16 mouse cellular contexts compared by ENCODE assay signal in genomic region chr12:102697381-102697780, GRCm38 (mm10). TPM values are rescaled to one million over a fixed set of nuclear protein-coding genes. Genes with fewer than 3 reads are reported as not detected.
DNase-seq lines count a peak whose midpoint lies in the region; ATAC-seq and TF ChIP-seq lines count a peak whose summit lies in the region.
"Had no signal": no experiment of that assay in that cellular context is flagged by ENCODE, and none has a peak within 500 bp of the region (broad histone marks: within the 10 kb centered on the region; RNA-seq: fewer than 3 reads in every experiment).

No protein-coding gene starts in this region.

- peaks cover 15% of the 10 kb centered on the region for H3K36me3 ChIP-seq in forebrain, embryonic 10.5 days (replicated peaks)
- no peaks in the 10 kb centered on the region for H3K36me3 ChIP-seq in forebrain, postnatal 0 days (ENCODE audit: insufficient read depth)
- H3K36me3 ChIP-seq in midbrain, embryonic 11.5 days (ENCODE audit: control insufficient read depth, insufficient read depth, low read length) = no peaks in the 10 kb centered on the region
- no peaks in the 10 kb centered on the region for H3K36me3 ChIP-seq in midbrain, embryonic 15.5 days (replicated peaks)
- H3K36me3 ChIP-seq in embryonic facial prominence, embryonic 10.5 days (replicated peaks) = 0 out of 2 replicates have a peak, but pooled peaks cover 4% of the 10 kb centered on the region
- H3K36me3 ChIP-seq in intestine, postnatal 0 days (ENCODE audit: control insufficient read depth, insufficient read depth) = no peaks in the 10 kb centered on the region; the same call in 1 of the 2 replicates
- H3K36me3 ChIP-seq: heart, embryonic 12.5 days; neural tube, embryonic 12.5 days had no signal

- no peaks in the 10 kb centered on the region for H3K27me3 ChIP-seq in forebrain, embryonic 10.5 days (ENCODE audit: poor library complexity, severe bottlenecking)
- H3K27me3 ChIP-seq in forebrain, postnatal 0 days (ENCODE audit: insufficient read depth, low read length) = no peaks in the 10 kb centered on the region
- H3K27me3 ChIP-seq in midbrain, embryonic 11.5 days (ENCODE audit: control insufficient read depth, insufficient read depth, low read length) = no peaks in the 10 kb centered on the region
- no peaks in the 10 kb centered on the region for H3K27me3 ChIP-seq in midbrain, embryonic 15.5 days (replicated peaks)
- H3K27me3 ChIP-seq in embryonic facial prominence, embryonic 10.5 days (replicated peaks; ENCODE audit: low read depth, poor library complexity, severe bottlenecking) = no peaks in the 10 kb centered on the region
- H3K27me3 ChIP-seq in intestine, postnatal 0 days (replicated peaks; ENCODE audit: control insufficient read depth, insufficient read depth, low read length) = no peaks in the 10 kb centered on the region
- H3K27me3 ChIP-seq: heart, embryonic 12.5 days; neural tube, embryonic 12.5 days had no signal

- 78% methylated on average over 7 of the region's 7 CpGs for WGBS in forebrain, embryonic 10.5 days
- 87% methylated on average over 7 of the region's 7 CpGs for WGBS in forebrain, postnatal 0 days
- WGBS in midbrain, embryonic 11.5 days = 77% methylated on average over 7 of the region's 7 CpGs
- WGBS in midbrain, embryonic 15.5 days = 80% methylated on average over 7 of the region's 7 CpGs
- 71% methylated on average over 7 of the region's 7 CpGs for WGBS in embryonic facial prominence, embryonic 10.5 days
- 72% methylated on average over 7 of the region's 7 CpGs for WGBS in intestine, postnatal 0 days

- H3K4me2 ChIP-seq in forebrain, postnatal 0 days (ENCODE audit: low read depth) = no peak overlapping the region
- no peak overlapping the region for H3K4me2 ChIP-seq in midbrain, embryonic 11.5 days
- no peak overlapping the region for H3K4me2 ChIP-seq in midbrain, embryonic 15.5 days
- H3K4me2 ChIP-seq in intestine, postnatal 0 days (replicated peaks; ENCODE audit: low read depth) = peak overlapping the region; percentile 30; the same call in 1 of the 2 replicates
- H3K4me2 ChIP-seq: heart, embryonic 12.5 days had no signal

- no peak for TF ChIP-seq CTCF in forebrain, postnatal 0 days (IDR thresholded peaks at IDR 0.05; ENCODE audit: low read depth)
- no peak for TF ChIP-seq CTCF in intestine, postnatal 0 days (IDR thresholded peaks at IDR 0.05; ENCODE audit: low read depth)

- no peaks in the 10 kb centered on the region for H3K9me3 ChIP-seq in forebrain, embryonic 10.5 days
- H3K9me3 ChIP-seq in forebrain, postnatal 0 days (ENCODE audit: low read length) = no peaks in the 10 kb centered on the region
- no peaks in the 10 kb centered on the region for H3K9me3 ChIP-seq in midbrain, embryonic 11.5 days (ENCODE audit: control insufficient read depth, low read length)
- no peaks in the 10 kb centered on the region for H3K9me3 ChIP-seq in midbrain, embryonic 15.5 days
- H3K9me3 ChIP-seq in embryonic facial prominence, embryonic 10.5 days = no peaks in the 10 kb centered on the region
- no peaks in the 10 kb centered on the region for H3K9me3 ChIP-seq in intestine, postnatal 0 days (ENCODE audit: control insufficient read depth)
- H3K9me3 ChIP-seq: heart, embryonic 12.5 days; neural tube, embryonic 12.5 days had no signal

- no peak for DNase-seq in forebrain, embryonic 10.5 days (ENCODE audit: extremely low spot score, low spot score)
- DNase-seq in forebrain, postnatal 0 days = no peak
- no peak for DNase-seq in midbrain, embryonic 11.5 days (ENCODE audit: low spot score, missing footprints)
- no peak for DNase-seq in embryonic facial prominence, embryonic 10.5 days (ENCODE audit: low spot score)
- no peak for DNase-seq in gastrocnemius, postnatal 4 days (ENCODE audit: low spot score in 2 of 2)
- DNase-seq: adrenal gland, adult 8-10 months; embryo, embryonic 11 days; gastrocnemius, postnatal 25 days; kidney, adult 9 months; spleen, adult 18-20 months had no signal

- H3K9ac ChIP-seq in forebrain, postnatal 0 days = no peak overlapping the region
- H3K9ac ChIP-seq in midbrain, embryonic 11.5 days (ENCODE audit: low read length) = peak overlapping the region; percentile 6; the same call in 1 of the 2 replicates
- H3K9ac ChIP-seq in midbrain, embryonic 15.5 days = no peak overlapping the region
- peak overlapping the region; percentile 26; the same call in 1 of the 2 replicates for H3K9ac ChIP-seq in intestine, postnatal 0 days (ENCODE audit: low read depth, low read length)
- H3K9ac ChIP-seq: heart, embryonic 12.5 days; liver, embryonic 14.5 days had no signal

- no peak for ATAC-seq in forebrain, postnatal 0 days
- no peak for ATAC-seq in midbrain, embryonic 11.5 days (ENCODE audit: low FRiP score)
- ATAC-seq in midbrain, embryonic 15.5 days (replicated peaks) = no peak
- ATAC-seq in intestine, postnatal 0 days = no peak; the same call in 1 of the 2 replicates
- no peak for ATAC-seq in activated CD4-positive, CD25-positive, alpha-beta regulatory T cell, adult 4 months

- H3K4me3 ChIP-seq in forebrain, embryonic 10.5 days = no peak overlapping the region
- no peak overlapping the region for H3K4me3 ChIP-seq in forebrain, postnatal 0 days (ENCODE audit: low read depth, low read length)
- no peak overlapping the region for H3K4me3 ChIP-seq in midbrain, embryonic 11.5 days (ENCODE audit: low read depth, low read length)
- no peak overlapping the region for H3K4me3 ChIP-seq in midbrain, embryonic 15.5 days
- H3K4me3 ChIP-seq in embryonic facial prominence, embryonic 10.5 days = no peak overlapping the region
- no peak overlapping the region for H3K4me3 ChIP-seq in intestine, postnatal 0 days (ENCODE audit: low read depth, low read length)
- H3K4me3 ChIP-seq: heart, embryonic 12.5 days; neural tube, embryonic 12.5 days had no signal

- H3K27ac ChIP-seq in forebrain, embryonic 10.5 days = peak overlapping the region; percentile 87
- H3K27ac ChIP-seq in forebrain, postnatal 0 days (ENCODE audit: low read depth, low read length) = no peak overlapping the region
- H3K27ac ChIP-seq in midbrain, embryonic 11.5 days (ENCODE audit: low read depth, low read length) = no peak overlapping the region
- H3K27ac ChIP-seq in midbrain, embryonic 15.5 days = no peak overlapping the region
- peak overlapping the region; percentile 85 for H3K27ac ChIP-seq in embryonic facial prominence, embryonic 10.5 days (replicated peaks)
- peak overlapping the region; percentile 76; the same call in 1 of the 2 replicates for H3K27ac ChIP-seq in intestine, postnatal 0 days (ENCODE audit: low read depth, low read length)
- H3K27ac ChIP-seq: liver, embryonic 14.5 days had no signal

- H3K4me1 ChIP-seq in forebrain, embryonic 10.5 days = peaks cover 78% of the 10 kb centered on the region
- peaks cover 35% of the 10 kb centered on the region for H3K4me1 ChIP-seq in forebrain, postnatal 0 days (ENCODE audit: insufficient read depth)
- peaks cover 31% of the 10 kb centered on the region for H3K4me1 ChIP-seq in midbrain, embryonic 11.5 days (ENCODE audit: control insufficient read depth, insufficient read depth, low read length)
- H3K4me1 ChIP-seq in midbrain, embryonic 15.5 days = peaks cover 31% of the 10 kb centered on the region
- peaks cover 75% of the 10 kb centered on the region for H3K4me1 ChIP-seq in embryonic facial prominence, embryonic 10.5 days
- peaks cover 40% of the 10 kb centered on the region for H3K4me1 ChIP-seq in intestine, postnatal 0 days (replicated peaks; ENCODE audit: control insufficient read depth, insufficient read depth, low read length)

RNA-seq across cellular contexts. Expression of gene Itpk1, which starts 7.3 kb away (rescaled TPM):
- 16.5 and 18.5 TPM in 2 replicates for polyA plus RNA-seq in forebrain, embryonic 10.5 days (2016; fragmentation: Nextera tagmentation; extraction: Ambion mirVana)
- 47.5 and 66.5 TPM in 2 replicates for total RNA-seq in forebrain, postnatal 0 days (2014; rRNA removed)
- polyA plus RNA-seq in forebrain, postnatal 0 days (2015; fragmentation: Nextera tagmentation; extraction: Ambion mirVana) = 47.6 and 50.8 TPM in 2 replicates
- polyA plus RNA-seq in midbrain, embryonic 11.5 days (2014; fragmentation: Nextera tagmentation; extraction: Ambion mirVana) = 11.6 and 14.2 TPM in 2 replicates
- 34.1 and 34.6 TPM in 2 replicates for polyA plus RNA-seq in midbrain, embryonic 15.5 days (2015; fragmentation: Nextera tagmentation; extraction: Ambion mirVana)
- 13.7 and 17.7 TPM in 2 replicates for polyA plus RNA-seq in embryonic facial prominence, embryonic 10.5 days (2016; fragmentation: Nextera tagmentation; extraction: Ambion mirVana)
- polyA plus RNA-seq in intestine, postnatal 0 days (2015; fragmentation: Nextera tagmentation; extraction: Ambion mirVana) = 56.3 and 57.4 TPM in 2 replicates
- 10 to 100 TPM; 16.2 to 18.4 TPM for polyA plus RNA-seq in activated CD4-positive, CD25-positive, alpha-beta regulatory T cell, adult 4 months (2017; shearing (Covaris generic))
- total RNA-seq in gastrocnemius, postnatal 4 days (2021) = 10 to 100 TPM; 10.0 to 10.1 TPM

RNA-seq across cellular contexts. Expression of gene Moap1, which starts 46.1 kb away (rescaled TPM):
- polyA plus RNA-seq in forebrain, embryonic 10.5 days (2016; fragmentation: Nextera tagmentation; extraction: Ambion mirVana) = 33.8 and 36.5 TPM in 2 replicates
- 35.0 and 47.2 TPM in 2 replicates for total RNA-seq in forebrain, postnatal 0 days (2014; rRNA removed)
- polyA plus RNA-seq in forebrain, postnatal 0 days (2015; fragmentation: Nextera tagmentation; extraction: Ambion mirVana) = 53.4 and 61.4 TPM in 2 replicates
- 40.8 and 41.4 TPM in 2 replicates for polyA plus RNA-seq in midbrain, embryonic 11.5 days (2014; fragmentation: Nextera tagmentation; extraction: Ambion mirVana)
- 73.2 and 73.3 TPM in 2 replicates for polyA plus RNA-seq in midbrain, embryonic 15.5 days (2015; fragmentation: Nextera tagmentation; extraction: Ambion mirVana)
- polyA plus RNA-seq in embryonic facial prominence, embryonic 10.5 days (2016; fragmentation: Nextera tagmentation; extraction: Ambion mirVana) = 35.4 and 36.9 TPM in 2 replicates
- 10.8 and 12.2 TPM in 2 replicates for polyA plus RNA-seq in intestine, postnatal 0 days (2015; fragmentation: Nextera tagmentation; extraction: Ambion mirVana)
- 1 to 10 TPM; 6.5 to 8.3 TPM for polyA plus RNA-seq in activated CD4-positive, CD25-positive, alpha-beta regulatory T cell, adult 4 months (2017; shearing (Covaris generic))
- total RNA-seq in gastrocnemius, postnatal 4 days (2021) = 1 to 10 TPM; 7.6 to 7.8 TPM

RNA-seq across cellular contexts. Expression of gene Tmem251, which starts 46.2 kb away (rescaled TPM):
- 12.0 and 14.2 TPM in 2 replicates for polyA plus RNA-seq in forebrain, embryonic 10.5 days (2016; fragmentation: Nextera tagmentation; extraction: Ambion mirVana)
- total RNA-seq in forebrain, postnatal 0 days (2014; rRNA removed) = 5.7 and 6.0 TPM in 2 replicates
- 12.9 and 13.1 TPM in 2 replicates for polyA plus RNA-seq in forebrain, postnatal 0 days (2015; fragmentation: Nextera tagmentation; extraction: Ambion mirVana)
- 12.2 and 12.3 TPM in 2 replicates for polyA plus RNA-seq in midbrain, embryonic 11.5 days (2014; fragmentation: Nextera tagmentation; extraction: Ambion mirVana)
- polyA plus RNA-seq in midbrain, embryonic 15.5 days (2015; fragmentation: Nextera tagmentation; extraction: Ambion mirVana) = 11.9 and 13.2 TPM in 2 replicates
- 9.7 and 11.2 TPM in 2 replicates for polyA plus RNA-seq in embryonic facial prominence, embryonic 10.5 days (2016; fragmentation: Nextera tagmentation; extraction: Ambion mirVana)
- polyA plus RNA-seq in intestine, postnatal 0 days (2015; fragmentation: Nextera tagmentation; extraction: Ambion mirVana) = 22.7 and 23.6 TPM in 2 replicates
- polyA plus RNA-seq in activated CD4-positive, CD25-positive, alpha-beta regulatory T cell, adult 4 months (2017; shearing (Covaris generic)) = 10 to 100 TPM in 1 of 2 experiments, 1 to 10 TPM in 1; 8.5 to 10.1 TPM
- 1 to 10 TPM; 2.8 to 3.6 TPM for total RNA-seq in gastrocnemius, postnatal 4 days (2021)

Comparison
In these comparisons a context has a peak if more than half of its experiments do, and no peak if none do; other contexts are left out.
1. H3K27ac ChIP-seq: peak in forebrain, embryonic 10.5 days (single experiment), embryonic facial prominence, embryonic 10.5 days (single experiment) and intestine, postnatal 0 days (single experiment); none in forebrain, postnatal 0 days (single experiment), midbrain, embryonic 11.5 days (single experiment) and midbrain, embryonic 15.5 days (single experiment).
2. H3K9ac ChIP-seq: peak in midbrain, embryonic 11.5 days (single experiment) and intestine, postnatal 0 days (single experiment); none in forebrain, postnatal 0 days (single experiment) and midbrain, embryonic 15.5 days (single experiment).